Mouse (Mus musculus): Measurements from ENCODE around the gene Vdac1.
"Not testable (repeated sequence)": the region's sequence is repeated elsewhere in the genome, so short reads cannot be mapped to it uniquely, and the experiment has no call there.

The Vdac1 gene

GRCm38 (mm10) chr11:52373841-52374240 is 13.2 kb downstream of the Vdac1 start:
- peak; percentile 48 for DNase-seq (ENCODE audit: low read depth)

GRCm38 (mm10) chr11:52374340-52374739 is 13.7 kb downstream of the Vdac1 start:
- DNase-seq (ENCODE audit: low read depth): no peak

GRCm38 (mm10) chr11:52377579-52377978 is 16.9 kb downstream of the Vdac1 start:
- no peak for DNase-seq (ENCODE audit: low read depth)

GRCm38 (mm10) chr11:52379241-52379640 is 18.6 kb downstream of the Vdac1 start:
- DNase-seq (ENCODE audit: low read depth): no peak

- DNase-seq (ENCODE audit: low read depth): no peak
Observed at GRCm38 (mm10) chr11:52383741-52384140, 23.1 kb downstream of the Vdac1 start.

- DNase-seq (ENCODE audit: low read depth): no peak
Observed at GRCm38 (mm10) chr11:52384667-52385066, 24.0 kb downstream of the Vdac1 start.

GRCm38 (mm10) chr11:52386892-52387291 is 26.2 kb downstream of the Vdac1 start:
- DNase-seq (ENCODE audit: low read depth): no peak

- DNase-seq (ENCODE audit: low read depth): no peak
Observed at GRCm38 (mm10) chr11:52388150-52388549, 27.5 kb downstream of the Vdac1 start.

GRCm38 (mm10) chr11:52388979-52389378 is 28.3 kb downstream of the Vdac1 start:
- DNase-seq (ENCODE audit: low read depth): not testable (repeated sequence)

- DNase-seq (ENCODE audit: low read depth): no peak
Observed at GRCm38 (mm10) chr11:52389933-52390332, 29.3 kb downstream of the Vdac1 start.

- no peak for DNase-seq (ENCODE audit: low read depth)
Observed at GRCm38 (mm10) chr11:52394494-52394893, 33.8 kb downstream of the Vdac1 start.

GRCm38 (mm10) chr11:52395343-52395742 is 34.7 kb downstream of the Vdac1 start:
- DNase-seq (ENCODE audit: low read depth): no peak

GRCm38 (mm10) chr11:52395940-52396596 is 35.4 kb downstream of the Vdac1 start, which contains the start of gene 9530068E07Rik:
9530068E07Rik (plus strand) TSS chr11:52396428.
- DNase-seq (ENCODE audit: low read depth): peak; percentile 83

GRCm38 (mm10) chr11:52396597-52397188 is 36.0 kb downstream of the Vdac1 start:
- DNase-seq (ENCODE audit: low read depth): peak; percentile 6

- DNase-seq (ENCODE audit: low read depth): no peak
Observed at GRCm38 (mm10) chr11:52397385-52397987, 36.8 kb downstream of the Vdac1 start.

GRCm38 (mm10) chr11:52401476-52401875 is 40.8 kb downstream of the Vdac1 start:
- DNase-seq (ENCODE audit: low read depth): no peak

- no peak for DNase-seq (ENCODE audit: low read depth)
Observed at GRCm38 (mm10) chr11:52402566-52402965, 41.9 kb downstream of the Vdac1 start.

GRCm38 (mm10) chr11:52404209-52404608 is 43.5 kb downstream of the Vdac1 start:
- no peak for DNase-seq (ENCODE audit: low read depth)

- DNase-seq (ENCODE audit: low read depth): no peak
Observed at GRCm38 (mm10) chr11:52405196-52405688, 44.6 kb downstream of the Vdac1 start.

GRCm38 (mm10) chr11:52409316-52409715 is 48.7 kb downstream of the Vdac1 start:
- DNase-seq (ENCODE audit: low read depth): no peak

GRCm38 (mm10) chr11:52418358-52418757 is 57.7 kb downstream of the Vdac1 start:
- peak; percentile 50 for DNase-seq (ENCODE audit: low read depth)

- no peak for DNase-seq (ENCODE audit: low read depth)
Observed at GRCm38 (mm10) chr11:52419246-52419645, 58.6 kb downstream of the Vdac1 start.

GRCm38 (mm10) chr11:52419861-52420260 is 59.2 kb downstream of the Vdac1 start:
- DNase-seq (ENCODE audit: low read depth): no peak
